Mouse (Mus musculus) heart, embryonic 15.5 days (tissue): ENCODE results near the gene Fcamr. TPM values are rescaled to one million over a fixed set of nuclear protein-coding genes. Genes with fewer than 3 reads are reported as not detected.
A peak's percentile ranks its signal among the peaks of the same experiment; 100 is the strongest.

Experiments used
- ATAC-seq: fragments of 200-750 bp; cut with Nextera tagmentation; replicated peaks from 2 replicates; pipeline ENCODE4 v1.8.0; 2017; ENCODE audit warnings: low read depth, moderate TSS enrichment; ENCODE audit not compliant: insufficient number of reproducible peaks, insufficient read depth, low FRiP score
- H3K27ac ChIP-seq: fragments of 300-500 bp; sonication (generic); 2 replicates; pipeline ENCODE4 v1.5.1; 2015; ENCODE audit warnings: mild to moderate bottlenecking, inconsistent platforms
- H3K27me3 ChIP-seq: fragments of 300-500 bp; sonication (generic); 2 replicates; pipeline ENCODE4 v1.6.1; 2015; ENCODE audit warnings: inconsistent platforms
- H3K36me3 ChIP-seq: fragments of 300-500 bp; sonication (generic); 2 replicates; pipeline ENCODE4 v1.6.1; 2015; ENCODE audit warnings: mild to moderate bottlenecking, inconsistent platforms
- H3K4me1 ChIP-seq: fragments of 300-500 bp; sonication (generic); replicated peaks from 2 replicates; pipeline ENCODE4 v1.6.1; 2015; ENCODE audit warnings: inconsistent platforms
- H3K4me2 ChIP-seq: fragments of 300-500 bp; sonication (generic); 2 replicates; pipeline ENCODE4 v1.6.1; 2015; ENCODE audit warnings: inconsistent platforms, mild to moderate bottlenecking, moderate library complexity
- H3K4me3 ChIP-seq: fragments of 300-500 bp; sonication (generic); 2 replicates; pipeline ENCODE4 v1.5.1; 2015; ENCODE audit warnings: mild to moderate bottlenecking, inconsistent platforms
- H3K9ac ChIP-seq: fragments of 300-500 bp; sonication (generic); 2 replicates; pipeline ENCODE4 v1.6.1; 2015; ENCODE audit warnings: mild to moderate bottlenecking, inconsistent platforms
- H3K9me3 ChIP-seq: fragments of 300-500 bp; sonication (generic); replicated peaks from 2 replicates; pipeline ENCODE4 v1.6.1; 2016; ENCODE audit warnings: inconsistent platforms
- WGBS: fragments of 180-500 bp; shearing (Covaris S2); methylation state at CpG from one replicate; pipeline ENCODE4 v1.1.7; 2015; ENCODE audit warnings: mixed read lengths; 5-methylcytosine and 5-hydroxymethylcytosine counted together
- polyA plus RNA-seq: library from polyadenylated mRNA; unstranded; fragments of >200 nt; fragmentation: Nextera tagmentation; extraction: Ambion mirVana; gene quantifications from 2 replicates; pipeline ENCODE4 v1.2.1, GENCODE M21; 2015

Gene Fcamr
- polyA plus RNA-seq, 1 experiment from 2014 or later: 0.06 TPM

DNA sequence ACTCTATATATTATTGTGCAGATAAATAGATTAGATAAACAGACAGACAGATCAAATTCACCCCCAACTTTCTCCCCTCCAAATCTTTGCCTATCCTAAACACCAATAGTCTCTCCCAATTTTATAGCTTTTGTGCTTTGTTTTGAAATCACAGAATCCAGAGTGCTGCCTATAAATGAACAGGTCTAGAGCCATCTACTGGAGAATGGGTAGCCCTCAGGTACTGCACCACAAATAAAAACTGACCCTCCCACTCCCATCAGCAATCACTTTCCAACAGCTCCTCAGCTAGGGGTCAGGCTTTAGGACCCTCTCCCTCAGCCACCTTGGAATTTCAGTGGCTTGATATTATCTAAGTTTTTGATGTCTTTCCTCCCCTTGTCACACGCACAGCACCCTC is 24.1 kb upstream of the Fcamr start:
- WGBS: 70% methylated on average over 1 of the region's 1 CpGs
- no peak for ATAC-seq
- no peak overlapping the region for H3K27ac ChIP-seq
- no peaks in the 10 kb centered on the region for H3K27me3 ChIP-seq
- no peak overlapping the region for H3K4me2 ChIP-seq
- H3K36me3 ChIP-seq: no peaks in the 10 kb centered on the region
- no peaks in the 10 kb centered on the region for H3K9me3 ChIP-seq
- no peak overlapping the region for H3K9ac ChIP-seq
- H3K4me1 ChIP-seq: no peaks in the 10 kb centered on the region
- no peak overlapping the region for H3K4me3 ChIP-seq

DNA sequence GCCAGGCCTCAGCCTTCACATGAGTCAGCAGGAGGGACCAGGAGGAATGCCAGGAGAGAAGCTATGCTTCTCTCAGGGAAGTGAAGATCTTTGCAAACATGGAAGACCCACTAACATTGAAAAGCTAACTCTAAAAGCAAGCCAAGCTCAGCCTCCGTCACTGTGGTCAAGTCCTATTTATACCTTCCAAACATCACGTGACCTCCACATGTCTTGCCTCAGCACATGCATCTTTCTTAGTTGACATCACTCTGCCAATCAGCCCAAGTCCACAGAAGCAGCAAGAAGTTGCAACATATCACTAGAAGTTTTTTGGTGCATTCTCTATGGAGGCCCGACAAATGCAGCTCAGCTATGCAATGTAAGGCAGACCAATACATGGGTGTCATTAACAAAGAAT is 20.8 kb upstream of the Fcamr start:
- no peak overlapping the region for H3K9ac ChIP-seq
- 79% methylated on average over 3 of the region's 3 CpGs for WGBS
- H3K4me3 ChIP-seq: no peak overlapping the region
- ATAC-seq: no peak
- no peaks in the 10 kb centered on the region for H3K9me3 ChIP-seq
- no peaks in the 10 kb centered on the region for H3K27me3 ChIP-seq
- H3K4me2 ChIP-seq: no peak overlapping the region
- H3K4me1 ChIP-seq: peaks cover 3% of the 10 kb centered on the region
- H3K36me3 ChIP-seq: no peaks in the 10 kb centered on the region
- no peak overlapping the region for H3K27ac ChIP-seq

DNA sequence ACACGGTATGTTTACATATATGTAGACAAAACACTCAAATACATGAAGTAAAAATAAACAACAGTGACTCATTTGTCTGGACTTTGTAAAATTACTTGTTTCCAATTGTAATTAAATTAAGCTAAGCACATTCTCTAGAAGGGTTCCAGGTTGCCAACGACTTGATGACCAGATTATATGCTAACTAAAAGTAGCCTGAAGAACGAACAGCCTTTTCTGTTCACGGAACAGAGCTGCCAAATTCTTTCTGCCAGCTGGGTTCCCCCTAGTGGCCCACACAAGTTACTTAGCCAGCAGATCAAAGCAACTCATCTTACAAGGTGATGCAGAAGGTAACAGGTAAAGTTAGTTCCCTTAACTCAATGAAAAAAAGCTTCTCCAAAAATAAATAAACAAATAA is 16.6 kb upstream of the Fcamr start:
- Histone ChIP-seq H3K4me2 (no peak overlapping the region), H3K27me3 (no peaks in the 10 kb centered on the region), H3K36me3 (no peaks in the 10 kb centered on the region), H3K4me3 (no peak overlapping the region), H3K9ac (no peak overlapping the region), H3K9me3 (no peaks in the 10 kb centered on the region), H3K4me1 (peaks cover 3% of the 10 kb centered on the region), H3K27ac (no peak overlapping the region)
- WGBS: 20% methylated on average over 4 of the region's 4 CpGs
- ATAC-seq: no peak

DNA sequence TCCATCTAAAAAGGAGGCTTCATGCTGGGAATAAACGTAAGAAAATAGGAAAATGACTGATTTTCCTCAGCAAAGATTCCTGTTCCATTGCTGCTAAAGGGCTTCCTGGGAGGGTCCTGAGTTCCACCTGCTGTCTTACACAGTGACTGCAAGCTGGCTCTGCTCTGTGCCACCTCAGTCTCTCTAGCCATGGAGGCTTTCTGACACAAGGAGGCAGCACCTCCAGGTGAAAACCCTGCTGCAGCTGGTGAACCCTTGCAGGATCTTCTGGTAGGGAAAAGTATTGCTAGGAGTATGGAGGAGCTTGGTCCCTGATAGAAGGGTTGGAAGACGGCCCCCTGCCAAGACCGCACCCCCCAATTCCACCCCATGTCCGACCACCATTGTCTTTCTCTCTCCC is 13.7 kb upstream of the Fcamr start:
- no peak for ATAC-seq
- Histone ChIP-seq H3K9ac (no peak overlapping the region), H3K9me3 (no peaks in the 10 kb centered on the region)

DNA sequence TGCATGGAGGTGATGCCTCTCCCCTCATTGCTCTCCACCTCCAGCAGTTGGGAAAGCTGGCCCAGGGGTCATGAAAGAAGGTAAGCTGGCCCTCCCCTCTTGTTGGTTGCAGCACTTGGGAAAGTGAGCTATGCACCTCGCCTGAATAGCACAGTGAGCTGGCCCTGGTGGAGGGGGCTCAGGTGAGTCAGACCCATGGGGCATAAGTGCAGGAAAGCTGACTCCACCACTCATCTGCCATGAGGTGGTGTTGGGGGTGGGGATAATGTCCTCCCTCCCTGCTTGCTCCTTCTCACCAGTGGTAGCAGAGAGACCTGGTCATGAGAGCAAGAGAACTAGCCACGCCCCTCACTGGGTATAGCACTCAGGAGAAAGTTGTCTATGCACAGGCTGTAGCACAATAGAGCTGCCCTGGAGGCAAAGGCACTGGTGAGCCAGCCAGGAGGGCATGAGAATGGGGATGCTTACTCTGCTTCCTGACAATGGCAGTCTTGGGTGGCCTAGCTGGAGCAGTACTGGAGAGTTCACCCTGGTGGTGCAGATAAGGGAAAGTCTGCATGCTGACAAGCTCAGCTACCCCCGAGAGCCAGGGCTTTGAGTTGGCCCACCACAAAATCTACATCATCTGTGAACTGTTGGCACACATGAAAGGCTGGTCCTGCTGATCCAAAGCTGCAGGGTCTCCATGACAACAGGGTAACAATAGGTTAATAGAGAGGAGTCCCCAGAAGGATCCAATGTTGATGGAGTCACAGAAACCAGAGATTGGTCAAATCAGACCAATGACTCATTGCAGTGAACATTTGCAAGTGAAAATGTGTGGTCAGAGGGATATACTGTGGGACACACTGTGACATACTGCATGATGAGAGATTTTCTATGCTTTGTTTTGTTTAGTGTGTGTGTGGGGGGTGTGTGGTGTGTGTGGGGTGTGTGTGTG is 10.9 kb upstream of the Fcamr start:
- Histone ChIP-seq H3K27ac (no peak overlapping the region), H3K9me3 (no peaks in the 10 kb centered on the region), H3K36me3 (no peaks in the 10 kb centered on the region), H3K4me1 (no peaks in the 10 kb centered on the region), H3K4me3 (no peak overlapping the region), H3K27me3 (no peaks in the 10 kb centered on the region), H3K9ac (no peak overlapping the region), H3K4me2 (no peak overlapping the region)
- 66% methylated on average over 3 of the region's 3 CpGs for WGBS
- no peak for ATAC-seq

More for the DNA sequence above, 13.7 kb upstream of the Fcamr start:
- Histone ChIP-seq H3K27me3 (no peaks in the 10 kb centered on the region), H3K27ac (no peak overlapping the region), H3K4me2 (no peak overlapping the region), H3K4me1 (peaks cover 3% of the 10 kb centered on the region), H3K36me3 (no peaks in the 10 kb centered on the region), H3K4me3 (no peak overlapping the region)
- 28% methylated on average over 4 of the region's 4 CpGs for WGBS

DNA sequence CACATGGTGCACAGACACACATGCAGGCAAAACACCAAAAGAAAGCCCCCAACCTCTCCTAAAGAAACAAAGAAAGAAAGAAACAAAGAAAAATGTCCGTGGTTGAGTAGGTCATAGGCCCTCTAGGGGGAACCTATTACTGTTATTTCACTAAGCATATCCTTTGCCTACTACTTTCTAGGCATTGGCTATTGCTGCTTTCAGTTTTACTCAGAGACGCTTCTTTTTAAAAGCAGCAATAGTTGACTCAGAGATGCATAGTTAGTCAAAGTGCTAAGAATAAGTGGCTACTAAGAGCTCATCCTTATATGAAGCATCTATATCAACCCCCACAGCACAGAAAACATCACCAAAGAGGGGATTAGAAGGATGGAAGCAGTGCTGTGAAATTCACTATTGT is 5.4 kb upstream of the Fcamr start:
- H3K9me3 ChIP-seq: no peaks in the 10 kb centered on the region
- 72% methylated on average over 2 of the region's 2 CpGs for WGBS
- no peak for ATAC-seq
- H3K36me3 ChIP-seq: no peaks in the 10 kb centered on the region
- no peaks in the 10 kb centered on the region for H3K4me1 ChIP-seq
- no peaks in the 10 kb centered on the region for H3K27me3 ChIP-seq
- H3K27ac ChIP-seq: no peak overlapping the region
- H3K4me3 ChIP-seq: no peak overlapping the region
- no peak overlapping the region for H3K4me2 ChIP-seq
- no peak overlapping the region for H3K9ac ChIP-seq

DNA sequence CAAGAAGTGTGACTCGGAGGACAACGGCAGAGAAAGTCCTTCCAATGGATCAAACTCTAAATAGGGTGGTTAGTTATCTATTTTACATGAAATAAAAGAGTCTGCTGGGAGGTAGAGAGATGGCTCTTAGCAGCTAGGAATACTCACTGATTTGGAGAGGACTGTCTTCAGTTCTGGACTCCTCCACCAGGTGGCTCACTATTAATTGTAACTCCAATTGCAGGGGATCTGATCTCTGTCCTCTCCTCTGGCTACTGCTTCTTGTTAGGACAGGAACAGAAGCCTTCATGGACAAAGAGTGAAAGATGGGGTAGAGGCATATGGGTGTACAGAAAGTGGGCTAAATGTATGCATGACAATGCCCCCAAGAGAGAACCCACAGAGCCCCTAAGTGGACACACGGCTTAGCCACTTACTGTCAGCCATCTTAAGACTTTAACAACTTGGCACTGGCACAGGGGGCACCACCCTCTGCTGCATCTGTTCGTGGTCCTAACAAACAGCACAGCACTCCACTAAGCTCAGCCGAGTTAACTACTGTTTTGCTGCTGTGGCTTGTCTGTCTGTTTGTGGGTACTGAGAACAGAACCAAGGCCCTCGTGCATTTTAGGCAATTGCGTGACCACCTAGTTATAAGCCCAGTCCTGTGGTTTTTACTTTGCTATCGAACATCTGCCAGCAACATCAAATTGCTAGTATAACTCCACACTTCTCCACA is 3.6 kb upstream of the Fcamr start:
- ATAC-seq: no peak
- 77% methylated on average over 8 of the region's 8 CpGs for WGBS
- no peaks in the 10 kb centered on the region for H3K36me3 ChIP-seq
- no peak overlapping the region for H3K27ac ChIP-seq
- H3K4me2 ChIP-seq: no peak overlapping the region
- no peaks in the 10 kb centered on the region for H3K9me3 ChIP-seq
- H3K27me3 ChIP-seq: no peaks in the 10 kb centered on the region
- no peaks in the 10 kb centered on the region for H3K4me1 ChIP-seq
- H3K9ac ChIP-seq: no peak overlapping the region
- H3K4me3 ChIP-seq: no peak overlapping the region

DNA sequence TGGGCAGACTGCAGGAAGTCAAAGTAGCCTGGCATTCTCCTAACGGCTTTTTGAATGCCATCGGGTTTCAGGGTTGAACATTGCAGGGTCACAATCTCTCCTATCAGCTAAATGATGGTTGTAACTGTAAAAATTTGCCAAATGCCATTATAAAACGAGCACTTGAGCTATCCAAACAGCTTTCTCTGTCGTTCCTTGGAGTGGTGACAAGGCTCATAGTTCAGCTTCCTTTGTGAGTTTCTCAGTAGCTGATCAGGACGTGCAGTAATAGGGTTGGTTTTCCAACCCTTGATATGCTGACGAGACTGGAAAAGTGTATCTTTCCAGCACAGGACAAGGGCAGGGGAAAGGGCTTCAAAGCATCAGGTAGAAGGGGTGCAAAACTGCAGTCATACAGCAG is 2.7 kb upstream of the Fcamr start:
- ATAC-seq: no peak
- H3K27me3 ChIP-seq: no peaks in the 10 kb centered on the region
- H3K27ac ChIP-seq: no peak overlapping the region
- H3K4me1 ChIP-seq: peaks cover 6% of the 10 kb centered on the region
- H3K9ac ChIP-seq: no peak overlapping the region
- no peak overlapping the region for H3K4me2 ChIP-seq
- no peaks in the 10 kb centered on the region for H3K9me3 ChIP-seq
- no peaks in the 10 kb centered on the region for H3K36me3 ChIP-seq
- 50% methylated on average over 6 of the region's 6 CpGs for WGBS
- H3K4me3 ChIP-seq: no peak overlapping the region

DNA sequence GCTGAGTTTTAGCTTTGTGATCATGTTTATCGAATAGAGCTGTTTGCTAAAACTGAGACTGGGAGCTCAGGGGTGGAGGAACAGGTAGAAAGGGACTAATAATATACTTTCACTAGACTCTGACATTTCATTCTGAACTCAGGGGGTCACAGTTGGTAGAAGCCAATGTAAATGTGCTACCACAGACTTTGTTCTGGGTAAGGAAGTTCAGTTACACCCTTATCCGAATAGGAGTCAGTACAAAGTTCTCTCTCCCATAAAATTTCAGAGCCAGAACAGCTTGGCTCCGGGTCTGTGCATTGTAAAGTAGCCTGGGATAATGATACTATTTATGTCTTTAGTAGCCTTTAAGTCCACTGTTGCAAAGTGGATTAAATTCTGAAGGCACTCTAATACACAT is 2.2 kb upstream of the Fcamr start:
- Histone ChIP-seq H3K9ac (no peak overlapping the region), H3K4me3 (no peak overlapping the region), H3K4me2 (no peak overlapping the region), H3K27ac (no peak overlapping the region), H3K27me3 (no peaks in the 10 kb centered on the region), H3K9me3 (no peaks in the 10 kb centered on the region), H3K36me3 (no peaks in the 10 kb centered on the region), H3K4me1 (peaks cover 10% of the 10 kb centered on the region)
- WGBS: 71% methylated on average over 3 of the region's 3 CpGs
- ATAC-seq: no peak

DNA sequence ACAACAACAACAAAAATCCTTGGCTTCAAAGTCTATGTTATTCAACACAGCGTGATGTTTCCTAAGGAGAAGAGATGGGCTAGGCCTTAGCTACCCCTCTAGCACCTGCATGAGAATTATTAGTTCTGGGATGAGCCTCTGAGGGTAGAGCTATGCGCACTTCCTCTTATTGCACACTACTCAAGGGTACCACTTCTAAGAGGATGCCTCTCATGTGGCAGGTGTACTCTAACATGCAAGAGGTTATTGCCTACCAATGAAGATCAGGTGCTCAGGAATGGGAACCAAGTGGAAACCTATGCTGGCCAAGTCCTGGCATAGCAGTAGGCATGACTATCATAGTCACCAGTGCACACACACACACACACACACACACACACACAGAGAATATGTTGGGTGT is 1.3 kb upstream of the Fcamr start:
- 88% methylated on average over 2 of the region's 2 CpGs for WGBS
- Histone ChIP-seq H3K4me1 (peaks cover 17% of the 10 kb centered on the region), H3K9me3 (no peaks in the 10 kb centered on the region), H3K4me3 (no peak overlapping the region), H3K4me2 (no peak overlapping the region), H3K9ac (no peak overlapping the region), H3K27ac (no peak overlapping the region), H3K27me3 (no peaks in the 10 kb centered on the region), H3K36me3 (no peaks in the 10 kb centered on the region)
- no peak for ATAC-seq

DNA sequence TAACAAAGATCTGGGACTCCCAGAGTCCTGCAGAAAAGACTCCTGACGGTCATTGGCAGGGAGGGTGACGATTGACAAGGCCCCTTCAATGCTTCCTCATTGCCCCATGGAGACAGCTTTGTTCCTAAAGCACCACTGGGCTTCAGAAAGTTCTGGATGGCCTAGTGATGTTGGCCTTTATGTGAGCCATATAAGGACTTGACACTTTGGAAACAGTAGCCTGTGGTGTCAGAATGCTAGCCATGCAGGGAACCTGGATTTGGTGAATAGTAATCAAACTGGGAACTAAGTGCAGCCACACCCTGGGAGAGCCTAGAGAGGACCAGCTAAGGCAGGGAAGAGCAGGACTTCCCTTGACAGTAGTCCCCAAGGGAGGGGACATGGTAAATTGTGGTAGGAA is 809 bp downstream of the Fcamr start:
- Histone ChIP-seq H3K27me3 (no peaks in the 10 kb centered on the region), H3K9ac (no peak overlapping the region), H3K27ac (no peak overlapping the region), H3K4me1 (peaks cover 25% of the 10 kb centered on the region), H3K4me2 (no peak overlapping the region), H3K9me3 (no peaks in the 10 kb centered on the region), H3K4me3 (no peak overlapping the region), H3K36me3 (no peaks in the 10 kb centered on the region)
- ATAC-seq: no peak
- 78% methylated on average over 2 of the region's 2 CpGs for WGBS

DNA sequence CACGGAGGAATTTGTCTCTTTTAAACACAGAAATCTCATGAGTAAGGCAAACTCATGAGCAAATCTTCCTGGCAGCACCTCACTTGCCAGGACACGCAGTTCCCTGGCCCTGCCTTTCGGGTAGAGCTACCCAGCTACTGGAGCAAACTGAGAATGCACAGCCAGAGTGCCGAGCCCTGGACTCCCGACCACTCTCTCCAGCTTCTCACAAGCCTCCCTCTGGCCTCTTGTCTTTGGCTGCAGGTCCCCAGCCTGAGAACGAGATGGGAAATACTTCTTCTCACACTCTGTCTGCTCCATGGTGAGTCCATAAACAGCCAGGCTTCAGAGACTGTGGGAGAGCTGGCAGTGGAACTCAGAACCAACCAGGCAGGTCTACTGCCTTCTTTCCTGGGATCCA is 2.3 kb downstream of the Fcamr start:
- 47% methylated on average over 6 of the region's 6 CpGs for WGBS
- H3K4me3 ChIP-seq: no peak overlapping the region
- no peaks in the 10 kb centered on the region for H3K27me3 ChIP-seq
- ATAC-seq: no peak
- H3K9ac ChIP-seq: no peak overlapping the region
- no peak overlapping the region for H3K4me2 ChIP-seq
- H3K9me3 ChIP-seq: no peaks in the 10 kb centered on the region
- H3K36me3 ChIP-seq: no peaks in the 10 kb centered on the region
- H3K4me1 ChIP-seq: peaks cover 25% of the 10 kb centered on the region
- peak overlapping the region; percentile 60 for H3K27ac ChIP-seq
